Mouse (Mus musculus) liver, adult 2 months (tissue): ENCODE data around the gene Gm20388.

Source experiments
- CTCF ChIP-seq: fragments of 200-500 bp; IDR thresholded peaks from 2 replicates; pipeline ENCODE4 v1.5.1; 2011; ENCODE audit warnings: low read depth, low read length, control low read depth
- POLR2A ChIP-seq: fragments of 200-500 bp; IDR thresholded peaks from 2 replicates; pipeline ENCODE4 v1.6.1; 2011; ENCODE audit warnings: low read length, control low read depth; ENCODE audit not compliant: insufficient read depth; ENCODE audit errors: extremely low read depth

- TF ChIP-seq POLR2A (no peak), CTCF (no peak)
These were observed 3497.0 kb downstream of the Gm20388 start for GRCm38 (mm10) chr8:123407612-123408011.
